ENCODE assay signal across 22 mouse cellular contexts in the genomic region with DNA sequence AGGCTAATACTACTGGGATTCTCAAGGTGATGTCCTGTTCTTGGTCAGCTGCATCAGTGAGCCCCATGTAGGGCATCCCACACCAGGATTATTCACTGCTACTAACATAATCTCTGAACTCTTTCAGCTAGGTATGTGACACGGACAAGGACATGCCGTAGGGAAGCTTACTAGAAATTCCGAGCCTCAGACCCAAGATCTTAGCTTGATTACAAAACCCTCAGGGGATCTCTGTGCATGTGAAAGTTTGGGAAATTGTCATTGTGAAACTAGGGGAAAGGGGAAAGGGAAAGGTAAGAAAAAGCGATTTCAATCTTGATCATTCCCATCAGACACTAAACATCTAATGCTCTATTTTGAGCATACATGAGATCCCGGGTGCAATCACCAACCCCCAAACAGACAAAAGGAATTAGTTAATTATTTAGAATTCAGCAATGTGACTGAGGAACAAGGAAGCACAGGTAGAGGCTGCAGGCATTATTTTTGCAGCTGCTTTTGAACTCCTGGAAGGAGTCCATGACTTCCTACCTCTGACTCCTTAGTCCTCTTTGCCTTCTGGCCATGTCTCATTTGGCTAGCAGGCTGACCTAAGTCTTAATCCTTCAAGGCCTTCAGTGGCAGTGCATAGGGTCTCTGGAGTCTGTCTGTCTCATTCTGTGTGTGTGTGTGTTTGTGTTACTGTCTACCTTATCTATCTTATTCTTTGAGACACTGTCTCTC. TPM values are rescaled to one million over a fixed set of nuclear protein-coding genes. Genes with fewer than 3 reads are reported as not detected.
DNase-seq lines count a peak whose midpoint lies in the region; ATAC-seq and TF ChIP-seq lines count a peak whose summit lies in the region.
"Had no signal": no experiment of that assay in that cellular context is flagged by ENCODE, and none has a peak within 500 bp of the region (broad histone marks: within the 10 kb centered on the region; RNA-seq: fewer than 3 reads in every experiment).

No protein-coding gene starts in this region.

- H3K4me3 ChIP-seq in forebrain, embryonic 15.5 days = no peak overlapping the region
- no peak overlapping the region for H3K4me3 ChIP-seq in forebrain, embryonic 10.5 days
- no peak overlapping the region for H3K4me3 ChIP-seq in brown adipose tissue, adult 24 weeks (ENCODE audit: insufficient read depth, low read depth, low read length)
- no peak overlapping the region for H3K4me3 ChIP-seq in lung, adult 2 months (replicated peaks; ENCODE audit: extremely low read depth, low read depth, low read length)

- H3K9me3 ChIP-seq in forebrain, embryonic 15.5 days = no peaks in the 10 kb centered on the region
- no peaks in the 10 kb centered on the region for H3K9me3 ChIP-seq in forebrain, embryonic 10.5 days
- H3K9me3 ChIP-seq: G1E had no signal

- H3K4me1 ChIP-seq in forebrain, embryonic 15.5 days = peaks cover 25% of the 10 kb centered on the region
- H3K4me1 ChIP-seq in forebrain, embryonic 10.5 days = peaks cover 29% of the 10 kb centered on the region
- H3K4me1 ChIP-seq in brown adipose tissue, adult 24 weeks (ENCODE audit: control insufficient read depth, insufficient read depth, insufficient read length, low read length) = peaks cover 8% of the 10 kb centered on the region
- no peaks in the 10 kb centered on the region for H3K4me1 ChIP-seq in lung, adult 2 months (ENCODE audit: control insufficient read depth, insufficient read depth, low read length)

- no peaks in the 10 kb centered on the region for H3K36me3 ChIP-seq in forebrain, embryonic 15.5 days
- H3K36me3 ChIP-seq in forebrain, embryonic 10.5 days (replicated peaks) = no peaks in the 10 kb centered on the region
- H3K36me3 ChIP-seq: G1E had no signal

- 88% methylated on average over 5 of the region's 5 CpGs for WGBS in forebrain, embryonic 15.5 days
- WGBS in forebrain, embryonic 10.5 days = 90% methylated on average over 5 of the region's 5 CpGs
- 87% methylated on average over 5 of the region's 5 CpGs for WGBS in lung, adult 2 months

- H3K9ac ChIP-seq in forebrain, embryonic 15.5 days (replicated peaks) = no peak overlapping the region

- ATAC-seq in forebrain, embryonic 15.5 days (replicated peaks) = no peak
- ATAC-seq: activated CD4-positive, CD25-positive, alpha-beta regulatory T cell, adult 4 months; CD4-positive, CD25-positive, alpha-beta regulatory T cell, adult 4 months; Patski had no signal

- no peak overlapping the region for H3K4me2 ChIP-seq in forebrain, embryonic 15.5 days (replicated peaks)

- no peaks in the 10 kb centered on the region for H3K27me3 ChIP-seq in forebrain, embryonic 15.5 days
- peaks cover 59% of the 10 kb centered on the region for H3K27me3 ChIP-seq in forebrain, embryonic 10.5 days (ENCODE audit: poor library complexity, severe bottlenecking)

- no peak for DNase-seq in forebrain, embryonic 10.5 days (ENCODE audit: extremely low spot score, low spot score)
- peak; percentile 91 for DNase-seq in fat pad, adult 2 months (ENCODE audit: extremely low read depth, low read depth, low spot score)
- DNase-seq in gonadal fat pad, adult 2 months (ENCODE audit: low read depth) = peak; percentile 82
- DNase-seq in frontal cortex, postnatal 36 days (ENCODE audit: low spot score in 2 of 2) = no peak
- DNase-seq in retina, embryonic 14.5 days (ENCODE audit: low spot score) = no peak
- DNase-seq in lung, adult 2 months = no peak
- DNase-seq: adrenal gland, adult 2 months; adrenal gland, adult 8-10 months; adrenal gland, postnatal 10 days; adrenal gland, postnatal 14 days; adrenal gland, postnatal 25 days; adrenal gland, postnatal 36 days; B cell, adult 2 months; cerebellum, adult 11 months; cerebellum, adult 11-12 months; cerebellum, adult 18-20 months had no signal

- no peak for TF ChIP-seq POLR2A in lung, adult 2 months (IDR thresholded peaks at IDR 0.05; ENCODE audit: borderline replicate concordance, extremely low read depth, low read depth, low read length)

- H3K27ac ChIP-seq in forebrain, embryonic 15.5 days (replicated peaks) = 0 out of 2 replicates have a peak overlapping the region, but pooled peaks have one; percentile 14
- H3K27ac ChIP-seq in forebrain, embryonic 10.5 days = no peak overlapping the region
- H3K27ac ChIP-seq in brown adipose tissue, adult 24 weeks (replicated peaks; ENCODE audit: low read depth, low read length) = peak overlapping the region; percentile 85

- no peak for TF ChIP-seq CTCF in lung, adult 2 months (IDR thresholded peaks at IDR 0.05; ENCODE audit: insufficient read depth, low read length)

RNA-seq across cellular contexts. Expression of a gene that starts 2.0 kb away (rescaled TPM):
- polyA plus RNA-seq in forebrain, embryonic 15.5 days (2015; fragmentation: Nextera tagmentation; extraction: Ambion mirVana) = 6.7 and 6.8 TPM in 2 replicates
- 1.7 and 1.9 TPM in 2 replicates for polyA plus RNA-seq in forebrain, embryonic 10.5 days (2016; fragmentation: Nextera tagmentation; extraction: Ambion mirVana)
- polyA plus RNA-seq in brown adipose tissue, adult 24 weeks (2012; ENCODE audit: insufficient read depth, insufficient read length, missing spikeins) = 11.9 and 14.2 TPM in 2 replicates
- polyA plus RNA-seq in gonadal fat pad, adult 2 months (2012; rRNA removed) = 10.1 and 11.5 TPM in 2 replicates
- 15.3 TPM in 2 replicates for polyA plus RNA-seq in lung, adult 2 months (2012; rRNA removed)
- polyA plus RNA-seq: CD4-positive, CD25-positive, alpha-beta regulatory T cell, adult 4 months; G1E had no signal

Comparison
In these comparisons a context has a peak if more than half of its experiments do, and no peak if none do; other contexts are left out.
1. DNase-seq: peak in fat pad, adult 2 months (single experiment) and gonadal fat pad, adult 2 months (single experiment); none in forebrain, embryonic 10.5 days (single experiment), frontal cortex, postnatal 36 days (0 of 2), retina, embryonic 14.5 days (single experiment) and lung, adult 2 months (single experiment).